Mouse (Mus musculus): ENCODE measurements around the gene Ncbp2. TPM values are rescaled to one million over a fixed set of nuclear protein-coding genes. Genes with fewer than 3 reads are reported as not detected.

Ncbp2 gene
- polyA plus RNA-seq (2012) = 137 and 143 TPM in 2 replicates

DNA sequence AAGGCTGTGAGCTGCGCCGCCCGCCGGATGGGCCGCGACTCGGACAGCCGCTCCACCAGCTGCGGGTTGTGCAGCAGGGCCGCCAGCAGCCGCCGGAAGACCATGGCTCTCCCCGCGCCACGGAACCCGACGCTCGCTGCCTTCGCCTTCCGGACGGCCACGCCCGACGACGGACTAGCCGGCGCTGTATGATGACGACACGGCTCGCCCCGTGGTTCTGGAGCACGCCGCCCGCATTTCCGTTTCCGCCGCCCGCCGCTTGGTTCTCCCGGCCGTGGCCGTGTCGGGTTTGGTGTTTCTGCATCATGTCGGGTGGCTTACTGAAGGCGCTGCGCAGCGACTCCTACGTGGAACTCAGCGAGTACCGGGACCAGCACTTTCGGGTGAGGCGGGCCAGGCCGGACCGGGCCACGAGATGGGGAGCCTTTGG, at the start of gene Ncbp2, which contains the start of gene 0610012G03Rik:
Gene Ncbp2, plus strand, starts transcription at position 169 of the 430 bp plus-strand sequence.
Gene 0610012G03Rik, minus strand, starts transcription at position 150 of the 430 bp plus-strand sequence.
- no peak for TF ChIP-seq GATA1 (IDR thresholded peaks at IDR 0.05; ENCODE audit: low read length)

DNA sequence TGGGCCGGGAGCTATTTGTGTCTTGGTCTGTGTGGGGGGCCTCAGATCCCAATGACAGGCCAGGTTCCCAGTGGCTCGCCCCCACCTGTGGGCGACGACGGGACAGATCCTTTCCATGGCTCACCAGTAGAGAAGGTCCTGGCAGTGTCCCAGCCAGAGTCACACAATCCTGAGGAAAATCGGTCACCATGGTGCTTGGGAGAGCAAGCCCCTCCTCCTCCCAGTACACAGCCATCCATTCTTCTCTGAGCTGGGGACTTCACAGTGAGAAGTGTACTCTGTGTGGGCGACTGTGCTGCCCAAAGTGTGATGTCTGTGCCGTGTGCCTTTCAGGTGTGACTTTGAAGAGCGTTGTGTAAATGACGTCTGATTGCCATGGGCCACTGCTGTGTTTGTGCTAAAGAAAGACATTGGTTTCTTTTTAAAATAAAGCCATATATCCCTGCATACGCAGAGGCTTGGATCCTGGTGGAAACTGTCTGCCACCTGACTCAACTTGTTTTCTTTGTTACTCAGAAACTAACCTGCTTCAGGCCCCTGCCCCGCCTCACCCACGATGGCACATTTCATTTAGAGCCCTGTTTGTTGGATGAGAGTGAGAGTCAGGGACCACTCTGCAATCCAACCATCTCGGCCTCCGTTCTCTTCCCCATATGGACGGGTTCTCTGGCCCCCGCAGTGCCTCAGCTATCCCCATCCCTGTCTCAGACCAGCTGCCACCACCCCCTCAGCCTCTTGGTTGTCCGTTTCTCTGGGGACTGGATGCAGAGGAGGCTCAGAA, 49.6 kb upstream of the Ncbp2 start:
- TF ChIP-seq GATA1 (IDR thresholded peaks at IDR 0.05; ENCODE audit: low read length) = no peak

DNA sequence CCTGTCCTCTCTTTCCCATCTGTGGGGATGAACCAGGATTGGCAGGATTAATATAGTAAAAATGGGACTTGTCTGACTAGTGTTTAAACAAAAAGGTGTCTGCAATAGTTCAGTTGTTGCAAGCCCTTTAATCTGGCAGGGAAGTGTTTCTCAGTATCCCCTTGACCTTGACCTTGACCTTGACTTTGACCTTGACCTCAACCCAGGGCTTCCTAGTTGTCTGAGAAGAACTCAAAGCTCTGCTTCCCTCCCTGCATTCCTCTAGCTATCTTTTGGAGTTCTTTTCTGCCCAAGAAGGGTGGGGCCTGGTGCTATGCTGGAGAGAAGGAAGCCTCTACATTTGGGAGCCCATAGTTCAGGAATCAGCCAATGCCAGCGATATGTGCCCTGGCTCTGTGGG, 46.4 kb upstream of the Ncbp2 start:
- TF ChIP-seq GATA1 (IDR thresholded peaks at IDR 0.05; ENCODE audit: low read length) = no peak

GRCm38 (mm10) chr16:31903239-31903638, 45.1 kb upstream of the Ncbp2 start:
- no peak for TF ChIP-seq GATA1 (IDR thresholded peaks at IDR 0.05; ENCODE audit: low read length)

GRCm38 (mm10) chr16:31905331-31905730, 43.0 kb upstream of the Ncbp2 start:
- TF ChIP-seq GATA1 (IDR thresholded peaks at IDR 0.05; ENCODE audit: low read length) = no peak

GRCm38 (mm10) chr16:31905891-31906825, 42.2 kb upstream of the Ncbp2 start:
- TF ChIP-seq GATA1 (IDR thresholded peaks at IDR 0.05; ENCODE audit: low read length) = no peak

GRCm38 (mm10) chr16:31906896-31907295, 41.4 kb upstream of the Ncbp2 start:
- TF ChIP-seq GATA1 (IDR thresholded peaks at IDR 0.05; ENCODE audit: low read length) = no peak

DNA sequence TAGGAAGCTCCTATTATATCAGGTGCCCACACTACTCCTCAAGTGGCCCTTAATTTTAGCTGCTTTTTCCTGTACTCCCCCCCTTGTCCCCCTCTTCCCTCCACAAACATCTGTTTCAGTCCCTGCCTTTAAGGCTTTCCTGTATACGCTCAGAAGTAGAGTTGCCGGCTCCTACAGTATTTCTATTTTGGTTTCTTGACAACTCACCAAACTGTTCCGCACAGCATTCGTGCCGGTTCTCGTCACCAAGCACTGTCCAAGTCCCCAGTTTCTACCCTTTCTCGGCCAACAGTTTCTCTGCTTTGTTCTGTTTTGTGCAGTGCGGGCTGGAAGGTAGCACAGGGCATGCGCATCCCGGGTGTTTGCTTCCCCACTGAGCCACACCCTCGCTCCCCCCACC, 39.4 kb upstream of the Ncbp2 start:
- no peak for TF ChIP-seq GATA1 (IDR thresholded peaks at IDR 0.05; ENCODE audit: low read length)

GRCm38 (mm10) chr16:31910281-31910847, 37.9 kb upstream of the Ncbp2 start:
- no peak for TF ChIP-seq GATA1 (IDR thresholded peaks at IDR 0.05; ENCODE audit: low read length)

GRCm38 (mm10) chr16:31917776-31918175, 30.5 kb upstream of the Ncbp2 start:
- no peak for TF ChIP-seq GATA1 (IDR thresholded peaks at IDR 0.05; ENCODE audit: low read length)

GRCm38 (mm10) chr16:31918248-31918724, 30.0 kb upstream of the Ncbp2 start:
- TF ChIP-seq GATA1 (IDR thresholded peaks at IDR 0.05; ENCODE audit: low read length) = no peak

- TF ChIP-seq GATA1 (IDR thresholded peaks at IDR 0.05; ENCODE audit: low read length) = no peak
Measured at GRCm38 (mm10) chr16:31924368-31924767, 23.9 kb upstream of the Ncbp2 start.

DNA sequence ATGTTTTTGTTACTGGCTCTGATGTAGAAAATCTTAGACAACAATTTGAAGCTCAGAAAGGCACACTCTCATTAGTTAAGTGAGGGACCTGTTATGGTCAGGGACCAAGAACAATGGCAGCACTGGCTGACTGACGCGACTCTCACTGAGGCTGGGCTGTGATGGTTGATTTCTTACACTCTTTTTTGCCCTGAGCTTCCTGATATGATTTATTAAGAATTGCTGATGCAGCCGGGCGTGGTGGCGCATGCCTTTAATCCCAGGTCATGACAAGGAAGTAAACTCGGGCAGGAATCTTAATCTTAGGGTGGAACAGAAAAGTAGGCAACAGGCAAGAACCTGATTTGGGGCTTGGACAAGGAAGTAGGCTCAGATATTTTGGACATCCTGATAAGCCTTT, 22.2 kb upstream of the Ncbp2 start:
- no peak for TF ChIP-seq GATA1 (IDR thresholded peaks at IDR 0.05; ENCODE audit: low read length)

DNA sequence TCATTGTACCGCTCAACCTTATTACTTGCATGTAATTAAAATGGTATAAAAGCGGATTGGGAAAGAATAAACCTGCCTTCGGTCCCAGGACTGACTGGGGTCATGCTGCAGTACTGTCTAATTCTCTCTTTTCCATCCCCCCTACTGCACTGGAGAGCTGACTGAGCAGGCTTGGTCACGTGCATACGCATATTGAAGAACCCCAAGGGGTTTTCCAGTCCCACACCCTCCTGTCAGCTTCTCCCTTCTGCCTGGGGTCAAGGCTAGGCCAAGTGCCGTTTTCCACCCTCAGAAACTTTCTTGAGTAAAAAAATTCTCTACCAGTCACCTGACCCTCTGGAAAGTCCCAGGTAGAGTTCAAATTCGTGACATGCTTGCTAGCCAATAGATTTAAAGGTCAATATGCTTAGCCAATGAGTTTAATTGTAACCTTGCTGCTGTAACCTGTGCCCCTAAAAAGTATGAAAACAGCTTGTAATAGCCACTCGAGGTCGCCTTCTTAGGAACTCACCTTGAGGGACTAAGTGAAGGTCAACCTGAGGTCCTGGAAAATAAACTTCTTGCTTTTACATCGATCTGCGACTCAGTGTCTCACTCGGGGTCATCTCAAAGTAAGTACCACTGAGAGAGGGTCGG, 21.6 kb upstream of the Ncbp2 start:
- TF ChIP-seq GATA1 (IDR thresholded peaks at IDR 0.05; ENCODE audit: low read length) = no peak

- no peak for TF ChIP-seq GATA1 (IDR thresholded peaks at IDR 0.05; ENCODE audit: low read length)
Measured at GRCm38 (mm10) chr16:31927412-31927811, 20.9 kb upstream of the Ncbp2 start.

All from G1E-ER4 (cell line).